21 mouse cellular contexts compared by ENCODE assay signal in genomic region chr12:16042362-16042761, GRCm38 (mm10).
DNase-seq lines count a peak whose midpoint lies in the region; ATAC-seq and TF ChIP-seq lines count a peak whose summit lies in the region.
"Had no signal": no experiment of that assay in that cellular context is flagged by ENCODE, and none has a peak within 500 bp of the region (broad histone marks: within the 10 kb centered on the region; RNA-seq: fewer than 3 reads in every experiment).

No protein-coding gene starts in this region.

- H3K27ac ChIP-seq in embryonic facial prominence, embryonic 14.5 days (replicated peaks; ENCODE audit: low read depth, low read length) = no peak overlapping the region
- no peak overlapping the region for H3K27ac ChIP-seq in embryonic facial prominence, embryonic 10.5 days (replicated peaks)
- H3K27ac ChIP-seq in lung, postnatal 0 days (ENCODE audit: low read length) = no peak overlapping the region
- H3K27ac ChIP-seq: heart, embryonic 15.5 days; hindbrain, embryonic 10.5 days; hindbrain, postnatal 0 days; kidney, embryonic 15.5 days; limb, embryonic 13.5 days; midbrain, embryonic 13.5 days; neural tube, embryonic 13.5 days had no signal

- no peaks in the 10 kb centered on the region for H3K36me3 ChIP-seq in embryonic facial prominence, embryonic 14.5 days (ENCODE audit: control insufficient read depth, insufficient read depth, low read length)
- no peaks in the 10 kb centered on the region for H3K36me3 ChIP-seq in embryonic facial prominence, embryonic 10.5 days (replicated peaks)
- no peaks in the 10 kb centered on the region for H3K36me3 ChIP-seq in lung, postnatal 0 days (ENCODE audit: insufficient read depth, low read length)
- H3K36me3 ChIP-seq: heart, embryonic 15.5 days; hindbrain, embryonic 10.5 days; kidney, embryonic 15.5 days; limb, embryonic 13.5 days; midbrain, embryonic 13.5 days; neural tube, embryonic 13.5 days had no signal

- no peak overlapping the region for H3K4me2 ChIP-seq in embryonic facial prominence, embryonic 14.5 days (ENCODE audit: low read depth, low read length)
- H3K4me2 ChIP-seq in lung, postnatal 0 days (replicated peaks; ENCODE audit: low read depth, low read length) = no peak overlapping the region
- H3K4me2 ChIP-seq: heart, embryonic 15.5 days; kidney, embryonic 15.5 days; limb, embryonic 13.5 days; midbrain, embryonic 13.5 days; neural tube, embryonic 13.5 days had no signal

- WGBS in embryonic facial prominence, embryonic 14.5 days = 81% methylated on average over 1 of the region's 1 CpGs
- WGBS in embryonic facial prominence, embryonic 10.5 days = 92% methylated on average over 1 of the region's 1 CpGs
- WGBS in lung, postnatal 0 days = 52% methylated on average over 1 of the region's 1 CpGs

- no peaks in the 10 kb centered on the region for H3K9me3 ChIP-seq in embryonic facial prominence, embryonic 14.5 days (ENCODE audit: control insufficient read depth, low read length)
- no peaks in the 10 kb centered on the region for H3K9me3 ChIP-seq in embryonic facial prominence, embryonic 10.5 days
- no peaks in the 10 kb centered on the region for H3K9me3 ChIP-seq in lung, postnatal 0 days (ENCODE audit: low read length)
- H3K9me3 ChIP-seq: heart, embryonic 15.5 days; hindbrain, embryonic 10.5 days; kidney, embryonic 15.5 days; limb, embryonic 13.5 days; midbrain, embryonic 13.5 days; neural tube, embryonic 13.5 days had no signal

- ATAC-seq in embryonic facial prominence, embryonic 14.5 days (ENCODE audit: low read depth) = no peak
- ATAC-seq in lung, postnatal 0 days = peak; percentile 73
- peak; percentile 52 for ATAC-seq in common myeloid progenitor, adult 5-6 weeks (replicated peaks; ENCODE audit: low read depth, poor library complexity, severe bottlenecking)
- peak; percentile 68 for ATAC-seq in megakaryocyte progenitor cell, adult 5-6 weeks (replicated peaks; ENCODE audit: poor library complexity)
- ATAC-seq: forebrain, embryonic 16.5 days; hindbrain, postnatal 0 days; intestine, postnatal 0 days; midbrain, embryonic 13.5 days had no signal

- peaks cover 7% of the 10 kb centered on the region for H3K4me1 ChIP-seq in embryonic facial prominence, embryonic 14.5 days (ENCODE audit: control insufficient read depth, insufficient read depth, low read length)
- no peaks in the 10 kb centered on the region for H3K4me1 ChIP-seq in embryonic facial prominence, embryonic 10.5 days
- no peaks in the 10 kb centered on the region for H3K4me1 ChIP-seq in lung, postnatal 0 days (ENCODE audit: insufficient read depth, low read depth, low read length)
- H3K4me1 ChIP-seq: heart, embryonic 15.5 days; kidney, embryonic 15.5 days; neural tube, embryonic 13.5 days had no signal

- H3K9ac ChIP-seq in embryonic facial prominence, embryonic 14.5 days (ENCODE audit: low read depth, low read length) = no peak overlapping the region
- H3K9ac ChIP-seq in lung, postnatal 0 days (replicated peaks; ENCODE audit: low read depth) = no peak overlapping the region
- H3K9ac ChIP-seq: heart, embryonic 15.5 days; kidney, embryonic 15.5 days; limb, embryonic 13.5 days; midbrain, embryonic 13.5 days; neural tube, embryonic 13.5 days had no signal

- H3K4me3 ChIP-seq in embryonic facial prominence, embryonic 14.5 days (ENCODE audit: low read depth, low read length) = no peak overlapping the region
- no peak overlapping the region for H3K4me3 ChIP-seq in embryonic facial prominence, embryonic 10.5 days
- no peak overlapping the region for H3K4me3 ChIP-seq in lung, postnatal 0 days (ENCODE audit: low read depth, low read length)
- H3K4me3 ChIP-seq: heart, embryonic 15.5 days; hindbrain, embryonic 10.5 days; kidney, embryonic 15.5 days; limb, embryonic 13.5 days; midbrain, embryonic 13.5 days; neural tube, embryonic 13.5 days had no signal

- peak; percentile 74 for TF ChIP-seq EP300 in lung, postnatal 0 days (IDR thresholded peaks at IDR 0.05)

- DNase-seq in embryonic facial prominence, embryonic 14.5 days (ENCODE audit: low spot score) = peak; percentile 22
- no peak for DNase-seq in embryonic facial prominence, embryonic 10.5 days (ENCODE audit: low spot score)
- peak; percentile 55 for DNase-seq in lung, postnatal 0 days (ENCODE audit: low spot score)
- no peak for DNase-seq in lung, postnatal 14 days
- DNase-seq in embryo, embryonic 9.5 days (ENCODE audit: extremely low spot score) = no peak
- DNase-seq in adrenal gland, postnatal 10 days = no peak
- DNase-seq: adrenal gland, adult 2 months; cerebellum, adult 18-20 months; cerebellum, postnatal 25 days had no signal

- TF ChIP-seq CTCF in lung, postnatal 0 days (IDR thresholded peaks at IDR 0.05) = no peak

- no peaks in the 10 kb centered on the region for H3K27me3 ChIP-seq in embryonic facial prominence, embryonic 14.5 days (replicated peaks; ENCODE audit: control insufficient read depth, insufficient read depth, low read length)
- no peaks in the 10 kb centered on the region for H3K27me3 ChIP-seq in embryonic facial prominence, embryonic 10.5 days (replicated peaks; ENCODE audit: low read depth, poor library complexity, severe bottlenecking)
- no peaks in the 10 kb centered on the region for H3K27me3 ChIP-seq in lung, postnatal 0 days (replicated peaks; ENCODE audit: insufficient read depth, low read length)
- H3K27me3 ChIP-seq: CH12.LX; heart, embryonic 15.5 days; kidney, embryonic 15.5 days; limb, embryonic 13.5 days; midbrain, embryonic 13.5 days; neural tube, embryonic 13.5 days had no signal

Comparison
In these comparisons a context has a peak if more than half of its experiments do, and no peak if none do; other contexts are left out.
1. DNase-seq: peak in embryonic facial prominence, embryonic 14.5 days (single experiment) and lung, postnatal 0 days (single experiment); none in embryonic facial prominence, embryonic 10.5 days (single experiment), lung, postnatal 14 days (single experiment), embryo, embryonic 9.5 days (single experiment) and adrenal gland, postnatal 10 days (single experiment).